Mouse (Mus musculus) frontal cortex, postnatal 36 days (tissue): Measurements from ENCODE around the gene Cpb1.

Source experiments
- DNase-seq, 2 experiments: peaks; one replicate each; pipeline ENCODE4 v3.0.0; 2022; ENCODE audit warnings: low spot score in 2 of 2

The Cpb1 gene

DNA sequence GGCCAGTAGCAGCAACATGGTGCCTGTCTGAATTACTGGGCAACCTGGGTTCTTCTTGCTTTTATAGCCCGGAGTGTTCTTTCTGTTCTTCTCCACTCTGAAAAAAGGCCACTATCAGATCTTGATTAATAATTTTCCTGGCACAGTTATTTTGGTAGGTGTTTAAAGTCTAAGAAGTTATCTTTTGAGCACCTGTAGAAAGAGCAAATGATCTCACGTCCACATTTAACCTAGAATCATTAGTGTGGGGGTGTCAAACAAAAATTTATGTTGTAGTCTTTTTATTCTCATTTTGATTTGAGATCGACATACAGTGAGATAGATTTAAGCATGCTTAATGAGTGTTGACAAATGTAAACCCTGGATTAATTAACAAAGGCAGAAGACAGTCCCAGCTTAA lies at the start of gene Cpb1:
Gene Cpb1 (minus strand): TSS at position 101 of the 400 bp plus-strand sequence.
- no peak for DNase-seq

- DNase-seq: no peak
These were observed 41.7 kb upstream of the Cpb1 start for GRCm38 (mm10) chr3:20317233-20317632.

DNA sequence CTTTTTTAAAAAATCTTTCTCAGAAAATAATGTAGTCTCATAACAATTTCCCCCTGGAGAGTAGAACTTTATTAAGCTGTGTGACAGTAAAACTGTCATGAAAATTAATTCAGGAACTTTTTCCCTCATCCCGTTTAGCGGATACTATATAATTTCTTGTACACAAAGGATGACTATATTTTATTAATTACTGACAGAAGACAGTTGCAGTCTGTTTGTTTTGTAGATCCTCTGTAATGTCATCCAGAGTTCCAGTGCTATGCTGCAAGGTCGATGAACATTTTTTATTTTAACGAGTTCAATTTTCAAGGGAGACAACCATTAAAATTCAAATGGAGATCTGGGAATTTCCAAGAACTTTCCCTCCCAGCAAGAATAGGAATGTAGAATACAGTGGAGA lies 33.6 kb upstream of the Cpb1 start:
- no peak for DNase-seq

- no peak for DNase-seq
These were observed 31.7 kb upstream of the Cpb1 start for GRCm38 (mm10) chr3:20307256-20307655.

DNA sequence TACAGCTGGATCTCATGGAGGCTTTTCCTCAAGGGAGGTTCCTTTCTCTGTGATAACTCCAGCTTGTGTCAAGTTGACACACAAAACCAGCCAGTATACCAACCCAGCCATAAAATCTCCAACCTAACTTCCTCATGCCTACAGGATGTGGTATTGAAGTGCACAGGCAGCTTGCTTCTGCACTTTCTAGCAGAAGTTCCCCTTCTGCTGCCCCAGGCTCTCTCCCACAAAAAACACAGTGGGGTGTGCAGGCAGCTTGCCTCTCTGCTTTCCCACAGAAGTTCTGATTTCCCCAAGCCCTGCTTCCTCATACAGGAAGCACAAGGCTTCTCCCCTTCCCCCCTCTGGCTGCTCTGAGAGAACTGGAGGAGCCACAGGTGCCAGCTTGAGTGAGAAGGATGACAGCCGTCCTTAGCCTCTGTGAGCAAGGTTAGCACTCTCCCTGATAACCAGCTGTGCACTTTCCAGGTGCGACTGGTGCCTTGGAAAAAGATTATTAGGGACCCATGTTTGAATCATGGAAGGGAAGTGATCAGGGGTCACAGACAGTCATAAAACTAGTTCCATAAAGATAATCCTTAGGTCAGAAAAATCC lies 29.3 kb upstream of the Cpb1 start:
- no peak for DNase-seq

DNA sequence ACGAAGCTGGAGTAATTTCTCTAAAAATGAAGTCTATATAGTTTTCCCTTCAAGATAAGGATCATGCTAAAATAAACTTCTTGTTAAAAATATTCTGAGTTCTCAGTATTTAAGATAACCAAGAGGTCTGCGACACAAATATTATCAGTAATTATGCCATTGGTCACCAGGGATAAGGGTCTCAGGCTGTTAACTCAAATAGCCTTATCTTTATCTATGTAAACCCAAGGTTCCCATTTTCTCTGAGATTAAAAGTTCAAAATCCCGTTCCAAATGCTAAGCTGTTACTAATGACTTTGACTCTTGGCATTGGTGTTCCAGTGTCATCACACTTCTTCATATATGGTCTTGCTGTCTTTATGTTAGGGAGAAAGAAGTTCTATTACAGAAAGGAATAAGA lies 20.0 kb upstream of the Cpb1 start:
- no peak for DNase-seq

- DNase-seq: no peak
These were observed 19.2 kb upstream of the Cpb1 start for GRCm38 (mm10) chr3:20294542-20295348.

DNA sequence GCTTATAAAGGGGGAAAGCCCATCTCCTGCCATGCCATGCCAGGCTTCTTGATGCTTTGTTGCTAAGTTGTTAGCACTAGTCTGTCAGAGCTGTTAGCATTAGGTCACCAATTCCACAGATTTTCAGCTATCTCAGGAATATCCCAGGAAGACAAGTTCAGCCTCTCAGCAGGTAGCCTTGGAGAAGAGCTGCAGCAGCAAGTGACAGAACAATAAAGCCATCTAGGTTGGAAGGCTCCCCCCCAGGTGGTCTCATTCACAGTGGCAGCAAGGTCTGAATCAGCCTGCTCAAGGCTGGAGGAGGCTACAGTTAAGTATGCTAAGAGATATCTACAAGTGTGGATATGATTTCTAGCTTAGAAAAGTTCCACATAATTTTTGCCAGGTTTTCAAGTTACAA lies 15.8 kb upstream of the Cpb1 start:
- DNase-seq: no peak

GRCm38 (mm10) chr3:20288761-20289160 lies 13.2 kb upstream of the Cpb1 start:
- no peak for DNase-seq

GRCm38 (mm10) chr3:20281796-20282195 lies 6.3 kb upstream of the Cpb1 start:
- DNase-seq: no peak

DNA sequence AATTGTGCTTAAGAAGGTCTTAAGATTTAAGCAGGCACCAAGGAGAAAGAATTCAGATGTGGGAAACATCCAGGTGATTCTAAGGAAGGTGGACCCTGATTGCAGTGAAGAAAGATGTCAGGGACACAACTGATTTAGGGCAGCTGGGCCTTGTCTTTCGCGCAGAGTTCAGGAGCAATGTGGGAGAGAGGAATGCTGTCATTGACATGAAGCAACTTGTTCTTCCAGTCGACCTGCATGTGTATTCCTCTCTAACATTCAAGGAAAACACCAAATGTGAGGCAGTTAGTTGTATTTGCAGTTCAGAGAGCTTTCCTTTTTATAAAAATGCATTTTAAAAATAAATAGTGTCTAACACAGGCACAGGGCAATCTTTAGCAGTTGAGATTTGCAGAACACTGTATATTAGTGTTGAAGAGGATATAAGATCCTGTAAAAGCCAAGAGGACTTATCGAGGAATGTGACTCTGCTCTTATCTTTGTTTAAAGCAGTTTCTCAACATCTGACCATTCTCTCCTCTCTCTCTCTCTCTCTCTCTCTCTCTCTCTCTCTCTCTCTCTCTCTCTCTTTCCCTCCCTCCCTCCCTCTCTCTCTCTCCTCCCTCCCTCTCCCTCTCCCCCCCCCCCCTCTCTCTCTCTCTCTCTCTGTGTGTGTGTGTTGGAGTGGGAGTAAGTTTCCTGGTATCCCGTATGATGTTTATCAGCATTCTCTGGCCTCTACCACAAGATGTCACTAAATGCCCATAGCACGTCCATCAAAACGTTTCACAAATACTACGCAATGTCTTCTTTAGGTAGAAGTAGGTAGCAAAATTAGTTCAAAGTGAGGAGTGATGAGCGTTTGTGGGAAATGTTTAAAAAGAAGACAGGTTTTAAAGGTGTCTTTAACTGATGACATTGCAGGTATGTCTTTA lies 20.7 kb downstream of the Cpb1 start:
- DNase-seq: no peak

- DNase-seq: no peak
These were observed 31.6 kb downstream of the Cpb1 start for GRCm38 (mm10) chr3:20243913-20244312.

DNA sequence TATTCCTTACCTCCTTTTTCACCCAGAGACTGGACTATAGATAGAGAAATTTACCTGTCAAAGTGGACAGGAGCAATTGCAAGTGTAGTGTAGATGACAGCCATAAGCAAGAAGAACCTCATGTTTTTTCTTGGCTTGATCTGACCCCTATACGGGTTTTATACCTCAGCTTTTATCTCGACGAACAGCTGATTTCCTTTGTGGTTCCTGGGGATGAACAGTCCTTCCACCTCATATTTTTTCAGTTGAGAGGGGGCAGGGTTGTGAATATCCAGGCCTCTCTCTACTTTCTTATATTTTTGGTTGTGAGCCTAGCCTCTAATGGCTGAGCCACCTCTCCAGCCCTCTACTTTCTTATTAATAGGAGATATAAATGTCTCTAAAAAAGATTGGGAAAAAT lies 33.5 kb downstream of the Cpb1 start, which contains the start of gene Cpa3:
Gene Cpa3 (minus strand): TSS at position 132 of the 400 bp plus-strand sequence.
- DNase-seq: no peak

- no peak for DNase-seq
These were observed 35.8 kb downstream of the Cpb1 start for GRCm38 (mm10) chr3:20239741-20240140.

GRCm38 (mm10) chr3:20236965-20237364 lies 38.6 kb downstream of the Cpb1 start:
- no peak for DNase-seq

- no peak for DNase-seq
These were observed 46.5 kb downstream of the Cpb1 start for GRCm38 (mm10) chr3:20229027-20229426.

DNA sequence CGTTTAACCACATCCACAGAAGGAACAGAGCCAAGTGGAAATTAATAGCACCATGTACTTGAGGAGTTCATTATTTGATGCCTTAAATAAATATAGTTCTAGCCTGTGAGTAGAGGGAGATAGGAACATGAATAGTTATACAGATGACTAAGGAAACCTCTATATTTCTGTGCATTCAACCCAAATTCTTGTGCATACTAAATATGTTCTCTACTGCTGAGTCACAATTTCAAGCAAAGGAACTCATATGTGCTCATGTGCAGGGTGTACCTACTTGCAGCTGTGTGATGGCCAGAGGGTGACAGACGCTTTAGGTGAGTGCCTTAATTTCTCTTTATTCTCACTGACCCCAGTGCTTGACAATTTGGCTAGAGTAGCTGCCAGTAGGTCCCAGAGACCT lies 50.1 kb downstream of the Cpb1 start:
- DNase-seq: no peak

DNA sequence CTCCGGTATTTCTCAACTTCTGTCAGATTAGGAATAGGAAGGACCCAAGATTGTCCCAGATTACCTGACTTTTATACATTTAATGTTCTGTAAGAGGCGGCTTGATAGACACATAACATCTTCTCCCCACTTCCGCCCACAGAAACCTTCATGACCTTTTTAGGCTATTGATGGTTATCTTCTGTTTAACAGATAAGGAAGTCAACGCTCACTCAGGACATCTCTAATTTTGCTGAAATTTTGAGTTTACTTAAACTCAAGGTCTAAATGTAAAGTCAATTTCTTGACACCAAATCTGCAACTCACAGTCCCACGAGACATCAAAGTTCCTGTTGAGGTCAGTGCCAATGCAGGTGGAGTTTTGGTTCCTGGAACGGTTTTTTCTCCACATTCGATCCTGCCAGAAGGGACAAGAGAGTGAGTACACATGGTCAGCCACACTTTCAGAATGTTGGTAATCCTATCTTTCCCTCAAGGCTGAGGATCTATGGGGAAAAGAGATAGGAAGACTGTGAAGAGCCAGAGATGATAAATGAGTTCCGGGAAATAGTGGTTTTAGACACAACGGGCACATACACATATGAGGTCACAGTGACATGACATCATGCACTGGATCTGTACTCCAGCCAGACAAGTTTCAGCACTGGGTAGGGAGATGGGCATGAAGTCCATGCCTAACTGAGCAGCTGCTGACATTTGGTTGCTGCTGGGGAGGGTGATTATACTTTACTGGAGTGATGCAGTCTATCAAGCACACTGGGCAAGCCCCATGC lies 52.4 kb downstream of the Cpb1 start:
- DNase-seq: no peak

DNA sequence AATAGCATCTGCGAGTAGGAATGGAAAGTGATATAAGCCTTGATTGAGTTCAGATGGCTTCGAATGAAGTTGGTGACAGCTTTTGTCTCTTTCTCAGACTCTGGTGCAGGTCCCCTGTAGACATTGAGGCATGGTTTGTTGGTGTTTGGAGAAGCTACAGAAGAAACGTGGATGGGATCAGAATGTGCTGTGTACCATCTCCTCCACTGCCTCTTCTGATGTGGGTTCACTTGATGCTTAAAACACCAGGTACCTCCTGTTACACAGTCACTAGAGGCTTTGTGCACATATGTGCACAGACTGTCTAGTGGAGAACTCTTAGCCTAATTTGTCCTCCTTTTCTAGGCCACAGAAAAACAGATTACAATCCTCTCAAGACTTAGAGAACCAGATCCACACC lies 53.4 kb downstream of the Cpb1 start:
- no peak for DNase-seq

GRCm38 (mm10) chr3:20198869-20199268 lies 76.7 kb downstream of the Cpb1 start:
- peak; percentile 30 to 52 for DNase-seq
